Mouse (Mus musculus): Measurements from ENCODE around the gene Tmem245. TPM values are rescaled to one million over a fixed set of nuclear protein-coding genes. Genes with fewer than 3 reads are reported as not detected.

The Tmem245 gene
- polyA plus RNA-seq, 1 experiment from 2014 or later: 2.0 TPM

DNA sequence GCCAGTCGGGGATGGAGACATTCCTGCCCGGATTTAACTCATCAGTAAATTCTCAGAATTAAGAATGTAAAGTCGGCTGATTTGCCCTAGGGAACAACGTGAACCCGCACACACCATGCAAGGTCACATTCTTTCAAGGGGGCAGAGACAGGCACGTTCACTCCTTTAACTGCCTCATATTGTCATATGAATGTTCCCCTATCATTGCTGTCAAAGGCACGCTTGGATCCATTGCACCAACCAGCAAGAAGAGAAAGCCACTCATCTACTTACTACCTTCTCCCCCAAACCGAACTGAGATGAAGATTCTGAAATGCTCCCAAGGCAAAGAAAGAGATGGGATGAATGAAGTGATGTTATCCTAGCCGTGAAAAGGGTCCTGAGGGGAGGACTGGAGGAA lies 88.5 kb downstream of the Tmem245 start:
- ATAC-seq (no peak), DNase-seq (no peak)
- Histone ChIP-seq H3K27ac (ENCODE audit: low read depth) (no peak overlapping the region), H3K27me3 (ENCODE audit: insufficient read depth, low read length) (no peaks in the 10 kb centered on the region), H3K4me2 (ENCODE audit: low read depth, low read length) (no peak overlapping the region), H3K4me1 (ENCODE audit: insufficient read depth) (peaks cover 9% of the 10 kb centered on the region), H3K4me3 (ENCODE audit: low read depth, low read length) (no peak overlapping the region), H3K36me3 (replicated peaks; ENCODE audit: insufficient read depth, low read length) (no peaks in the 10 kb centered on the region), H3K9ac (replicated peaks) (no peak overlapping the region), H3K9me3 (ENCODE audit: low read length) (no peaks in the 10 kb centered on the region)
- TF ChIP-seq EP300 (IDR thresholded peaks at IDR 0.05; ENCODE audit: low read depth) (no peak), CTCF (IDR thresholded peaks at IDR 0.05; ENCODE audit: low read depth) (no peak)
- 65% methylated on average over 9 of the region's 9 CpGs for WGBS (ENCODE audit: insufficient replicate concordance)

DNA sequence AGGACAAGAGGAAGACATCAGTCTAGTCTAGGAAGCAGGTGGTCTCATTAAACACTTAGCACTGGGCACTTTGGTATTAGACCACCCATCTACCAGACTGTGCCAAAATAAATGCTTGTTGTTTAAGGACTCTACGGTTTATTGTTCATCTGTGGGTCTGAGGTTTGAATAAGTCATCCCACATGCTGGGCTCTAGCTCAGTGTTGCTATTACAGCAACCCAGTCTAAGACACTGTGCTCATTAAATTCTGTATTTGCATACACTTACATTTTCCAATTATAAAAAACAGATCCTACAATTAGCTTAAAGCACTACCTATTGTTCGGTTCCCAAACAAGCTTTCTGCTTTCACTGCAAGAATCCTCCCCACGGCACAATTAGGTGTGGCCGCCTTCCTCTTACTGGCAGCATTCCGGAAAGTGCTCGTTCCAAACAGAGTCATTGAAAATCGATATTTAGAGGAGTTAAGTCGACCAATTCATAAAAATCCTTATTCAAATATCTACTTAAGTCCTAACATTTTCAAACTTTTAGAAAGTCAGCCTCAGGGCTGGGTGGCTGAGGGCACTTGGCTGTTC lies 90.8 kb downstream of the Tmem245 start:
- Histone ChIP-seq H3K4me2 (ENCODE audit: low read depth, low read length) (no peak overlapping the region), H3K9me3 (ENCODE audit: low read length) (no peaks in the 10 kb centered on the region), H3K4me1 (ENCODE audit: insufficient read depth) (peaks cover 1% of the 10 kb centered on the region; the same call in 1 of the 2 replicates), H3K4me3 (ENCODE audit: low read depth, low read length) (no peak overlapping the region), H3K36me3 (replicated peaks; ENCODE audit: insufficient read depth, low read length) (no peaks in the 10 kb centered on the region), H3K27me3 (ENCODE audit: insufficient read depth, low read length) (no peaks in the 10 kb centered on the region), H3K27ac (ENCODE audit: low read depth) (no peak overlapping the region), H3K9ac (replicated peaks) (no peak overlapping the region)
- no peak for DNase-seq
- TF ChIP-seq EP300 (IDR thresholded peaks at IDR 0.05; ENCODE audit: low read depth) (no peak), CTCF (IDR thresholded peaks at IDR 0.05; ENCODE audit: low read depth) (no peak)
- 80% methylated on average over 8 of the region's 8 CpGs for WGBS (ENCODE audit: insufficient replicate concordance)
- no peak for ATAC-seq

DNA sequence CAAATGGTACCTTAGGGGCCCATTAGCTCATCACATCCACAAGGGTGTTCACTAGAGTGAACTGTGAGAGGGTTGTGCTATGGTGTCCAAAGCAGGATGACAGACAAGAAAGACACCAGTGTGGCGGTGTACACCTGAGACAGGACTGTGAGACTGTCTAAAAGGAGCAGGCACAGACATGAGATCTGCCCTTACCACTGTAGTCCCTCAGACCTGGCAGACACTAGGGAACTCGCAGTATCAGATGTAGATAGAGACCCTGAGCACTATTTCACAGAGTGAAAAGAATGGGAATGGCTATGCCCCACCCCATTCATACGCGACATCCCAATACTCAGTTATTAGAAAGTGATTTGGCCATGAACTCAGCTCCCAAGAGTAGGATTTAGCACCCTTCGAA lies 91.3 kb downstream of the Tmem245 start:
- Histone ChIP-seq H3K9ac (replicated peaks) (no peak overlapping the region), H3K36me3 (replicated peaks; ENCODE audit: insufficient read depth, low read length) (no peaks in the 10 kb centered on the region), H3K4me3 (ENCODE audit: low read depth, low read length) (no peak overlapping the region), H3K9me3 (ENCODE audit: low read length) (no peaks in the 10 kb centered on the region), H3K4me1 (ENCODE audit: insufficient read depth) (peaks cover 3% of the 10 kb centered on the region; the same call in 1 of the 2 replicates), H3K4me2 (ENCODE audit: low read depth, low read length) (no peak overlapping the region), H3K27me3 (ENCODE audit: insufficient read depth, low read length) (no peaks in the 10 kb centered on the region), H3K27ac (ENCODE audit: low read depth) (no peak overlapping the region)
- 84% methylated on average over 5 of the region's 5 CpGs for WGBS (ENCODE audit: insufficient replicate concordance)
- ATAC-seq (no peak), DNase-seq (no peak)
- no peak for TF ChIP-seq CTCF (IDR thresholded peaks at IDR 0.05; ENCODE audit: low read depth)
- no peak for TF ChIP-seq EP300 (IDR thresholded peaks at IDR 0.05; ENCODE audit: low read depth)

DNA sequence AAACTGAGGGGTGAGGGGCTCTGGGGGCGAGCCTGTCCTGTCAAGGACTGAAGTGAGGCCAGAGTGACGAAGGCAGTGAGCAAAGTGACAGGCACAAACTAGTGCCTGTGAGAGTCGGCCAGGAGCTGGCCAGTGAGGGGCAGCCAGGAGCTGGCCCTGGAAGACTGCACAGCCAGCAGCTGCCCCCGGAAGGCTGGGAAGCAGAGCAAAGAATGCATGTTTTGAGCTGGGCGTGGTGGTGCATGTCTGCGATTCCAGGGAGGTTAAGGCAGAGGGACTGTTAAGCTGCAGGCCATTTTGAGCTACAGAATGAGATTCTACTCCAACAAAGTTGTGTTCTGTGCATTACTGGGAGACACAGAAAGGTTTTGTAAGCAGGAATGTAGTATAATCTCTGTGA lies 96.5 kb downstream of the Tmem245 start:
- H3K27me3 ChIP-seq (ENCODE audit: insufficient read depth, low read length): no peaks in the 10 kb centered on the region
- ATAC-seq: no peak
- H3K27ac ChIP-seq (ENCODE audit: low read depth): no peak overlapping the region
- no peak for DNase-seq
- H3K36me3 ChIP-seq (replicated peaks; ENCODE audit: insufficient read depth, low read length): no peaks in the 10 kb centered on the region
- no peak overlapping the region for H3K4me3 ChIP-seq (ENCODE audit: low read depth, low read length)
- H3K9me3 ChIP-seq (ENCODE audit: low read length): no peaks in the 10 kb centered on the region
- H3K4me2 ChIP-seq (ENCODE audit: low read depth, low read length): no peak overlapping the region
- TF ChIP-seq CTCF (IDR thresholded peaks at IDR 0.05; ENCODE audit: low read depth): no peak
- no peak for TF ChIP-seq EP300 (IDR thresholded peaks at IDR 0.05; ENCODE audit: low read depth)
- peaks cover 3% of the 10 kb centered on the region; the same call in 1 of the 2 replicates for H3K4me1 ChIP-seq (ENCODE audit: insufficient read depth)
- no peak overlapping the region for H3K9ac ChIP-seq (replicated peaks)
- WGBS (ENCODE audit: insufficient replicate concordance): 48% methylated on average over 6 of the region's 6 CpGs

DNA sequence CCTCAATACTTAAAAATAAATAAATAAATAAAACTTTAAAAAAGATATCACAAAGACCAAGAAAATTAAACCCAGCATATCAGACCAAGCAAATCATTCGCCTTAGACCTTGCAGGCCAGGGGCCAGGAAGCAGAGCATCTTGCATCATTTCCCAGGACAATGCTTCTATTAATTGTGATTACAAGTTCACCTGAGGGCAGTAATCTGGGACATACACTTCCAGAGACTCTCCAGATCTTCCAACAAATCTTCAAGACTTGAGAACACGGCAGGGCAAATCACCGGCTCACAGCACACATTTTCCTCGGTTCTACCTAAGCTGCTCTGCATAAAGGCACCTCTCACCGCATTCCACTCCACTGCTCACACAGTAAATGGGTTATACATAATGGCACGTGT lies 99.2 kb downstream of the Tmem245 start:
- H3K27me3 ChIP-seq (ENCODE audit: insufficient read depth, low read length): no peaks in the 10 kb centered on the region
- H3K27ac ChIP-seq (ENCODE audit: low read depth): no peak overlapping the region
- WGBS (ENCODE audit: insufficient replicate concordance): 81% methylated on average over 6 of the region's 6 CpGs
- no peak overlapping the region for H3K4me2 ChIP-seq (ENCODE audit: low read depth, low read length)
- H3K4me3 ChIP-seq (ENCODE audit: low read depth, low read length): no peak overlapping the region
- TF ChIP-seq EP300 (IDR thresholded peaks at IDR 0.05; ENCODE audit: low read depth): no peak
- TF ChIP-seq CTCF (IDR thresholded peaks at IDR 0.05; ENCODE audit: low read depth): no peak
- peaks cover 3% of the 10 kb centered on the region; the same call in 1 of the 2 replicates for H3K4me1 ChIP-seq (ENCODE audit: insufficient read depth)
- no peak overlapping the region for H3K9ac ChIP-seq (replicated peaks)
- DNase-seq: no peak
- ATAC-seq: no peak
- 0 out of 2 replicates have a peak, but pooled peaks cover 5% of the 10 kb centered on the region for H3K36me3 ChIP-seq (replicated peaks; ENCODE audit: insufficient read depth, low read length)
- H3K9me3 ChIP-seq (ENCODE audit: low read length): no peaks in the 10 kb centered on the region

DNA sequence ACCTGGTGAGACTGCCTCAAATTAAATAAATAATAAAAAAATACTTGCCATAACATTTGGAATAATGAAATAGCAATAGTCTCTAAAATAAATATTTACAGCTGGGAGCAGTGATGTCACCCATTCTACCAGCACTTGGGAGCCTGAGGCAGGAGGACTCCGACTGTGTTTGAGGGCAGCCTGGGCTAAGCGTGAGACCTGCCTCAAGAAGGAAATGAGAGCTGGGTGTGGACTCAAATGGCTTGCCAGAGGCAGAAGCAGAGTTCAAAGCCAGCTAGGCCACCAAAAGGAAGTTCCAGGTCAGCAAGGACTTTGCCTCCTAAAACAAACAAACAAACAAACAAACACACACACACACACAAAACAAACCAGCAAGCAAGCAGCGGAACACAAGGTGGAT lies 99.8 kb downstream of the Tmem245 start:
- ATAC-seq: no peak
- Histone ChIP-seq H3K4me3 (ENCODE audit: low read depth, low read length) (no peak overlapping the region), H3K27ac (ENCODE audit: low read depth) (no peak overlapping the region)

More for the DNA sequence above, 99.8 kb downstream of the Tmem245 start:
- H3K4me2 ChIP-seq (ENCODE audit: low read depth, low read length): no peak overlapping the region
- WGBS (ENCODE audit: insufficient replicate concordance): 77% methylated on average over 3 of the region's 3 CpGs
- TF ChIP-seq EP300 (IDR thresholded peaks at IDR 0.05; ENCODE audit: low read depth): no peak
- no peak for TF ChIP-seq CTCF (IDR thresholded peaks at IDR 0.05; ENCODE audit: low read depth)
- DNase-seq: no peak
- H3K27me3 ChIP-seq (ENCODE audit: insufficient read depth, low read length): no peaks in the 10 kb centered on the region
- H3K4me1 ChIP-seq (ENCODE audit: insufficient read depth): peaks cover 3% of the 10 kb centered on the region; the same call in 1 of the 2 replicates
- no peak overlapping the region for H3K9ac ChIP-seq (replicated peaks)
- no peaks in the 10 kb centered on the region for H3K9me3 ChIP-seq (ENCODE audit: low read length)
- H3K36me3 ChIP-seq (replicated peaks; ENCODE audit: insufficient read depth, low read length): 0 out of 2 replicates have a peak, but pooled peaks cover 5% of the 10 kb centered on the region
